Mouse (Mus musculus) olfactory bulb, adult 2 months (tissue): ENCODE measurements around the gene Sptbn4. TPM values are rescaled to one million over a fixed set of nuclear protein-coding genes. Genes with fewer than 3 reads are reported as not detected.

Experiments used
- H3K27ac ChIP-seq: fragments of 200-500 bp; 2 replicates; pipeline ENCODE4 v1.5.1; 2012; ENCODE audit warnings: low read depth, low read length; ENCODE audit not compliant: insufficient read depth
- H3K4me1 ChIP-seq: fragments of 200-500 bp; 2 replicates; pipeline ENCODE4 v1.6.1; 2012; ENCODE audit warnings: low read length; ENCODE audit not compliant: control insufficient read depth, insufficient read depth
- H3K4me3 ChIP-seq: fragments of 200-500 bp; 2 replicates; pipeline ENCODE4 v1.5.1; 2012; ENCODE audit warnings: mild to moderate bottlenecking, low read depth, low read length, moderate library complexity; ENCODE audit not compliant: insufficient read depth
- CTCF ChIP-seq: fragments of 200-500 bp; IDR thresholded peaks from 2 replicates; pipeline ENCODE4 v1.5.1; 2012; ENCODE audit warnings: low read depth, mild to moderate bottlenecking, low read length, moderate library complexity; ENCODE audit not compliant: insufficient read depth
- POLR2A ChIP-seq: fragments of 200-500 bp; IDR thresholded peaks from 2 replicates; pipeline ENCODE4 v1.6.1; 2012; ENCODE audit warnings: mild to moderate bottlenecking, low read depth, low read length, moderate library complexity; ENCODE audit not compliant: insufficient read depth
- WGBS: fragments of 180-500 bp; shearing (Covaris S2); methylation state at CpG from one replicate; pipeline ENCODE4 v1.1.7; 2018; 5-methylcytosine and 5-hydroxymethylcytosine counted together
- polyA plus RNA-seq: library from polyadenylated mRNA; stranded (reverse); fragments of >200 nt; gene quantifications from 2 replicates; pipeline ENCODE4 v1.2.4, GENCODE M21; 2012; ENCODE audit warnings: low replicate concordance; ENCODE audit not compliant: missing spikeins, insufficient read depth, insufficient read length

Sptbn4 gene
- polyA plus RNA-seq, 1 experiment, result not detected

GRCm38 (mm10) chr7:27355261-27355660 lies 92.2 kb downstream of the Sptbn4 start:
- TF ChIP-seq CTCF (no peak), POLR2A (no peak)
- WGBS, result 10% methylated on average over 14 of the region's 14 CpGs
- peak overlapping the region; percentile 7; the same call in 1 of the 2 replicates for H3K27ac ChIP-seq
- peaks cover 18% of the 10 kb centered on the region for H3K4me1 ChIP-seq
- H3K4me3 ChIP-seq, result peak overlapping the region; percentile 82

DNA sequence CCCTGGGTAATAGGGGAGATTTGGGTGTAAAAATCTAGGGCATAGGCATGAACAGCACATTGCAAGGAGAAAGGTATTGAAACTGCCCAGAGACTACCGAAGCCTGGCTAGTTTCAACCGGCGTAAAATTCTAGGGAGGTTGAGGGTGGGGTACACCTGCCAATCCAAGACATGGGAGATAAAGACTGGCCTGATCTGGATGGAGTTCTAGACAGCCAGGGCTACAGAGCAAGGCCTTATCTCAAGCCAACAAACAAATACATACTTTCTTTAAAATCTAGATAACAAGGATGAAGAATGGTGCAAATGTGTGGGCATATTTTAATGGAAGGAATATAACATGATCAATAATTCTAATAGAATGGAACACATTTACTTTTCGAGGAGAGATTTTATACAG lies 92.7 kb downstream of the Sptbn4 start:
- no peak overlapping the region for H3K27ac ChIP-seq
- peaks cover 18% of the 10 kb centered on the region for H3K4me1 ChIP-seq
- WGBS, result 58% methylated on average over 4 of the region's 4 CpGs
- no peak overlapping the region for H3K4me3 ChIP-seq
- TF ChIP-seq POLR2A (no peak), CTCF (no peak)

DNA sequence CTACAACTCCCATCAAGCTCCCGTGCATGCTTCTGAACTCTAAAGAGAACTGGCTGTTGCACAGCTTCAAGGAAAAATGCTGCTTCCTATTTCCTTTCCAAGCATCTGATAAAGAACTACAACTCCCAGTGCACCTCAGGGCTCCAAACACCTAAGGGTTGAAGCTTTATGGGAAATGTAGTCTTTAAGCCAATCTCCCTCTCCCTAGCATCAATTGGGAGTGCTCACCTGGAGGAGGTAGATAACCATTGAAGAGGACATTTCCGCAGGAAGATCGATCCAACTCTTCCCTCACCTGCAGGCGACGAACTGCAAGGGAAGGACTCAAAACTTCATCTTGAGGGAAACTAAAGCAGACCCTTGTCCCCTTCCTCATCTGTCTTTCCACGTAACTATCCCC lies 93.3 kb downstream of the Sptbn4 start:
- 27% methylated on average over 6 of the region's 6 CpGs for WGBS
- H3K27ac ChIP-seq, result no peak overlapping the region
- TF ChIP-seq POLR2A (no peak), CTCF (no peak)
- H3K4me3 ChIP-seq, result no peak overlapping the region
- peaks cover 18% of the 10 kb centered on the region for H3K4me1 ChIP-seq

DNA sequence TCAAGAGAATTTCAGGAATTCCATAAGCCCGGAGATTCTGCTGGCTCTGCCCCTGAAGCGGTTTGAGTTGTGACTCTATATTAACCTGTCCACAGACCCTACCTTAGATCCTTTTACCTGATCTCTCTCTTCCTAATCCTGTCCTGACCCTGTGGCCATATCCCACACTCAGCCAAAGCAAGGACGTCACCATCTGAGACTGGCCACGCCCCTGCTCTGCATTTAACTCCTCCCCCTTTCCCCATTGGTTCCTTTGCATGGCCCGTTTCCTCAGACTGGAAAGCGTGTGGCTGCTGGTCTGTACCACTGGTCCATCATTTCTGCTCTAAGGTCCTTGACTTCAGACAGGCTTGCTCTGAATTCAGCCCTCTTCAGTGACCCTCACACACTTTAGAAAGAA lies 102.0 kb downstream of the Sptbn4 start:
- 53% methylated on average over 6 of the region's 6 CpGs for WGBS
- Histone ChIP-seq H3K27ac (no peak overlapping the region), H3K4me3 (no peak overlapping the region), H3K4me1 (peaks cover 9% of the 10 kb centered on the region; the same call in 1 of the 2 replicates)
- TF ChIP-seq POLR2A (no peak), CTCF (no peak)

DNA sequence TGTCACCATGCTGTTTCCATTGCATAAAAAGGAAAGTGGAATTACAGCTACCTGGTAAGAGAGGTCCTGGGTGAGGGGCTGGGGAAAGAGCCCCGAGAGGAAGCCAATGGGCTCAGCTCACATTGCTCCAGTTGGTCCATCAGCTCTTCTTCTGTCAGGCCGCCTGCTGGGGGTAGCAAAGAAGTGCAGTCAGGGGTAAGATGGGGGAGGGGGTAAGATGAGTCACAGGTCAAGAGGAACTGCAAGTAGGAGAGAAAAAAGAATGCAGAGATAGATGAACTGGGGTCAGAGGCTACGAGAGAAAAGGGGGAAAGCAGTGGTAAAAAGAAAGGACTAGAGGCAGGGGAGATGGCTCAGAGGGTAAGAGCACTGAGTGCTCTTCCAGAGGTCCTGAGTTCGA lies 104.9 kb downstream of the Sptbn4 start:
- H3K4me1 ChIP-seq, result peaks cover 21% of the 10 kb centered on the region
- no peak overlapping the region for H3K4me3 ChIP-seq
- no peak overlapping the region for H3K27ac ChIP-seq
- TF ChIP-seq POLR2A, result no peak
- TF ChIP-seq CTCF, result no peak
- WGBS, result 52% methylated on average over 4 of the region's 4 CpGs

- H3K4me3 ChIP-seq, result peak overlapping the region; percentile 56
- 6% methylated on average over 7 of the region's 7 CpGs for WGBS
- TF ChIP-seq POLR2A (no peak), CTCF (no peak)
- peaks cover 34% of the 10 kb centered on the region for H3K4me1 ChIP-seq
- H3K27ac ChIP-seq, result peak overlapping the region; percentile 79
These were observed 108.0 kb downstream of the Sptbn4 start for GRCm38 (mm10) chr7:27339519-27339918.

- TF ChIP-seq POLR2A, result no peak
- TF ChIP-seq CTCF, result no peak
- peaks cover 34% of the 10 kb centered on the region for H3K4me1 ChIP-seq
- H3K27ac ChIP-seq, result peak overlapping the region; percentile 79
- H3K4me3 ChIP-seq, result peak overlapping the region; percentile 56
- 20% methylated on average over 4 of the region's 4 CpGs for WGBS
These were observed 108.4 kb downstream of the Sptbn4 start for GRCm38 (mm10) chr7:27339114-27339513.

DNA sequence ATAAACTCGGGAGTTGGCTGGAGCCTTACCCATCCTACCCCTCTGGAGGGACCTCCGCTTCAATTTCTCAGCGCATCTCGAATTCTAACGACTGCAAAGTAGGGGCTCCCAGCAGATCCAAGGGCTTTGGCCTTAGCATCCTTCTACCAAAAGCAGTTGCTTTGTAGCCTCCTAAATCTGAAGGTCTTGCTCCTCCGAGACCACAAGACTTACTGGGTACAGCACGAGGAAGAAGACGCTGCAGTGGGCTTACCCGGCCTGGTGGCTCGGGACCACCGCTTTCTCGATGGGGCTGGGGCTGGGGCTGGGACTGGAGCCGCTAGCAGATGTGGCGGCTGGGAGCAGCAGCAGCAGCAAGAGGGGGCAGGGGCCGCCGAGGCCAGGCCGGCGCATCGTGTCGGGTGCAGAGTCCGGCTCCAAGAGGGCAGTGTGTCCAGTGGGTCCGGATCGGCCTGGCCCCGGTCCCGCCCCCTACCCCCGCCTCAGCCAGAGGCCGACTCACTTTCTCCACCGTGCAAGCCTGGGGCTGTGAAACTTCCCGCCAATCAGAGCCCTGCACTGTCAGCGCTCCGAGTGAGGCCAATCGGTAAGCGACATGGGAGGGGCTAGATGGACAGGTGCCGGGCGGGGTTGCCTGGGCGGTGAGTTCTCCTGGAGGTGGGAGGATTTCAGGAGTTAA lies 110.2 kb downstream of the Sptbn4 start, which contains the start of gene Ltbp4:
Ltbp4 (minus strand) TSS at position 518 of the 679 bp plus-strand sequence.
- H3K27ac ChIP-seq, result no peak within 1 kb of the TSS
- WGBS, result 19% methylated on average over 36 of the region's 36 CpGs
- peaks cover 43% of the 10 kb centered on the region for H3K4me1 ChIP-seq
- H3K4me3 ChIP-seq, result peak within 1 kb of the TSS; percentile 34
- no peak for TF ChIP-seq POLR2A
- no peak for TF ChIP-seq CTCF

GRCm38 (mm10) chr7:27335928-27336823 lies 111.3 kb downstream of the Sptbn4 start:
- TF ChIP-seq POLR2A (no peak), CTCF (peak; percentile 96)
- Histone ChIP-seq H3K4me3 (peak overlapping the region; percentile 34), H3K4me1 (peaks cover 50% of the 10 kb centered on the region), H3K27ac (no peak overlapping the region)
- 5% methylated on average over 47 of the region's 47 CpGs for WGBS
